ENCODE assay signal across 10 mouse cellular contexts in the genomic region with DNA sequence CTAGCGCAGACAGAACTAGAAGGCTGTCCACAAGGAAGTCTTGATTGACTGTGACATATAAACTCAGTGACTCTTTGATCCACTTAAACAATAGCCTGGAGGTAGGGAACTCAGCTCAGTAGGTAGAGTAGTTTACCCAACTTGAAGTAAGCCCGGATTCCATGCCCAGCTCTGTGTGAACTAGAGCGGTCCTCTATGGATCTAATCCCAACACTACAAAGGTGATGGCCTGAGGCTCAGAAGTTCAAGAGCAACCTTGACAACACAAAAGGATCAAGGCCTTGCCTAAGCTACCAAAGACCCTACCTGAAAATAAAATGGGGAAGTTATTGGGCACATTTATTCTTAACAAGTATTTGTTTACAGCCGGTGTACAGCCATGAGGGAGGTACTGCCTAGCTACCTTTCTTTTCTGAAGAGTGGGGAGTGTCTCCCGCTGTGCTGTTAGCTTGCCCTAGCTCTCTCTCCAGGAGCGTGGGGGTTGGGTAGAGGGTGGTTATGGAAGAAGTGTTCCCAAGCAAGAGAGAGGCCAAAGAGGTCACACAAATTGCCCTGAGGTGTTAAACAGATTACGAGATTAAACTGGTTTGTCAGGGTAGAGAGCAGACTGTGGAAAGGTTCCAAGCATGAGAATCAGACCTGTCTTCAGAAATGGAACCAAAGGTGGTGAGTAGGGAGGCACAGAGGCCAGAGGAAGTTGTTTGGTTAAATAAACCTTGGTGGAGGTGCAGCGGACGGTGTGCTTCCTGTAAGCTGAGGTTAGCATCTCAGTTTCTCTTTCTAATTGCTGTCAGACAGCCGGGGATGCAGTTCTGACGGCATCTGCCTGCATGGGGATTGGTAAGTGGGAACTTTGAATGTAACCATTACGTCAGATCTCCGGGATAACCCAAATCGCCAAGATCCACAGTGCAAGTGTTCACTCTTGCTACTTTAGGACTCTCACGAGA.
DNase-seq lines count a peak whose midpoint lies in the region; ATAC-seq and TF ChIP-seq lines count a peak whose summit lies in the region.
"Had no signal": no experiment of that assay in that cellular context is flagged by ENCODE, and none has a peak within 500 bp of the region (broad histone marks: within the 10 kb centered on the region; RNA-seq: fewer than 3 reads in every experiment).

No protein-coding gene starts in this region.

- no peaks in the 10 kb centered on the region for H3K36me3 ChIP-seq in embryonic facial prominence, embryonic 14.5 days (ENCODE audit: control insufficient read depth, insufficient read depth, low read length)
- H3K36me3 ChIP-seq in hindbrain, postnatal 0 days (ENCODE audit: insufficient read depth, low read length): no peaks in the 10 kb centered on the region

- no peak overlapping the region for H3K27ac ChIP-seq in embryonic facial prominence, embryonic 14.5 days (replicated peaks; ENCODE audit: low read depth, low read length)
- no peak overlapping the region for H3K27ac ChIP-seq in hindbrain, postnatal 0 days
- no peak overlapping the region for H3K27ac ChIP-seq in left cerebral cortex, adult 2 months
- H3K27ac ChIP-seq: embryonic facial prominence, embryonic 15.5 days had no signal

- WGBS in embryonic facial prominence, embryonic 14.5 days: 56% methylated on average over 15 of the region's 15 CpGs
- WGBS in hindbrain, postnatal 0 days: 84% methylated on average over 15 of the region's 15 CpGs

- no peak for TF ChIP-seq CTCF in hindbrain, postnatal 0 days (IDR thresholded peaks at IDR 0.05; ENCODE audit: low read depth)
- no peak for TF ChIP-seq CTCF in left cerebral cortex, adult 2 months (IDR thresholded peaks at IDR 0.05)

- intact Hi-C loops in left cerebral cortex, adult 2 months (cut with DNase I): no loop called here

- H3K4me3 ChIP-seq in embryonic facial prominence, embryonic 14.5 days (ENCODE audit: low read depth, low read length): no peak overlapping the region
- no peak overlapping the region for H3K4me3 ChIP-seq in hindbrain, postnatal 0 days (ENCODE audit: low read length)
- no peak overlapping the region for H3K4me3 ChIP-seq in left cerebral cortex, adult 2 months
- H3K4me3 ChIP-seq: embryonic facial prominence, embryonic 15.5 days had no signal

- no peaks in the 10 kb centered on the region for H3K9me3 ChIP-seq in embryonic facial prominence, embryonic 14.5 days (ENCODE audit: control insufficient read depth, low read length)
- H3K9me3 ChIP-seq in hindbrain, postnatal 0 days (ENCODE audit: low read length): no peaks in the 10 kb centered on the region
- H3K9me3 ChIP-seq: embryonic facial prominence, embryonic 15.5 days had no signal

- ATAC-seq in embryonic facial prominence, embryonic 14.5 days (ENCODE audit: low read depth): no peak
- no peak for ATAC-seq in hindbrain, postnatal 0 days
- ATAC-seq in cerebellum, adult (ENCODE audit: insufficient number of reproducible peaks, low FRiP score, low TSS enrichment): no peak

- peak; percentile 33 to 34 for DNase-seq in urinary bladder, postnatal 36 days (ENCODE audit: low spot score in 2 of 2)
- no peak for DNase-seq in urinary bladder, postnatal 4 days (ENCODE audit: low spot score in 2 of 2)
- peak; percentile 11 for DNase-seq in embryonic facial prominence, embryonic 14.5 days (ENCODE audit: low spot score)
- DNase-seq in lung, postnatal 25 days (ENCODE audit: low spot score): peak; percentile 36
- DNase-seq in hindbrain, postnatal 0 days (ENCODE audit: low spot score): no peak
- DNase-seq in left cerebral cortex, adult 2 months (ENCODE audit: extremely low spot score in 1 of 2, low spot score in 2 of 2): no peak
- DNase-seq: gastrocnemius, postnatal 10 days; heart, postnatal 4 days had no signal

- H3K27me3 ChIP-seq in embryonic facial prominence, embryonic 14.5 days (replicated peaks; ENCODE audit: control insufficient read depth, insufficient read depth, low read length): no peaks in the 10 kb centered on the region
- H3K27me3 ChIP-seq in hindbrain, postnatal 0 days (ENCODE audit: insufficient read depth, low read length): no peaks in the 10 kb centered on the region
- H3K27me3 ChIP-seq: embryonic facial prominence, embryonic 15.5 days had no signal

- H3K9ac ChIP-seq in embryonic facial prominence, embryonic 14.5 days (ENCODE audit: low read depth, low read length): no peak overlapping the region
- H3K9ac ChIP-seq in hindbrain, postnatal 0 days (replicated peaks; ENCODE audit: low read length): no peak overlapping the region
- H3K9ac ChIP-seq: embryonic facial prominence, embryonic 15.5 days had no signal

- no peak overlapping the region; the same call in 1 of the 2 replicates for H3K4me2 ChIP-seq in embryonic facial prominence, embryonic 14.5 days (ENCODE audit: low read depth, low read length)
- no peak overlapping the region for H3K4me2 ChIP-seq in hindbrain, postnatal 0 days (ENCODE audit: low read depth, low read length)
- H3K4me2 ChIP-seq: embryonic facial prominence, embryonic 15.5 days had no signal

- peaks cover 6% of the 10 kb centered on the region; the same call in 1 of the 2 replicates for H3K4me1 ChIP-seq in embryonic facial prominence, embryonic 14.5 days (ENCODE audit: control insufficient read depth, insufficient read depth, low read length)
- peaks cover 2% of the 10 kb centered on the region for H3K4me1 ChIP-seq in hindbrain, postnatal 0 days (ENCODE audit: insufficient read depth, low read length)

Comparison
In these comparisons a context has a peak if more than half of its experiments do, and no peak if none do; other contexts are left out.
1. DNase-seq: peak in urinary bladder, postnatal 36 days (2 of 2), embryonic facial prominence, embryonic 14.5 days (single experiment) and lung, postnatal 25 days (single experiment); none in urinary bladder, postnatal 4 days (0 of 2), hindbrain, postnatal 0 days (single experiment) and left cerebral cortex, adult 2 months (0 of 2).